Mouse (Mus musculus) left cerebral cortex, adult 18-20 months (tissue): Measurements from ENCODE around the gene Glrp1. TPM values are rescaled to one million over a fixed set of nuclear protein-coding genes. Genes with fewer than 3 reads are reported as not detected.

Experiments
- DNase-seq, 2 experiments: peaks; one replicate each; pipeline ENCODE4 v3.0.0; 2021 to 2022; ENCODE audit warnings: low spot score in 2 of 2, mixed read lengths in 1 of 2
- long read RNA-seq, 2 experiments: library from polyadenylated mRNA; stranded (forward); transcript quantifications; one replicate each; pipeline ENCODE4 v2.0.0; 2021
- total RNA-seq, 2 experiments: library from RNA; stranded (reverse); gene quantifications; 2 replicates each; pipeline ENCODE4 v1.2.3; 2021

Gene Glrp1
- total RNA-seq: not detected
- long read RNA-seq, experiment 1: 0 reads
- long read RNA-seq, experiment 2: 0 reads

GRCm38 (mm10) chr1:88509789-88510188 lies at the start of gene Glrp1:
Gene Glrp1, minus strand, starts transcription at chr1:88510066.
- no peak for DNase-seq

- no peak for DNase-seq
These were observed 49.4 kb upstream of the Glrp1 start for GRCm38 (mm10) chr1:88559258-88559657.

- no peak for DNase-seq
These were observed 48.9 kb upstream of the Glrp1 start for GRCm38 (mm10) chr1:88558793-88559192.

- no peak for DNase-seq
These were observed 46.5 kb upstream of the Glrp1 start for GRCm38 (mm10) chr1:88556401-88556800.

- no peak for DNase-seq
These were observed 43.8 kb upstream of the Glrp1 start for GRCm38 (mm10) chr1:88553500-88554187.

- no peak for DNase-seq
These were observed 39.4 kb upstream of the Glrp1 start for GRCm38 (mm10) chr1:88549263-88549662.

- DNase-seq: no peak
These were observed 37.3 kb upstream of the Glrp1 start for GRCm38 (mm10) chr1:88547172-88547571.

GRCm38 (mm10) chr1:88543608-88544007 lies 33.7 kb upstream of the Glrp1 start:
- DNase-seq: no peak

GRCm38 (mm10) chr1:88539823-88540222 lies 30.0 kb upstream of the Glrp1 start:
- DNase-seq: no peak

GRCm38 (mm10) chr1:88539256-88539655 lies 29.4 kb upstream of the Glrp1 start:
- DNase-seq: no peak

GRCm38 (mm10) chr1:88536308-88536707 lies 26.4 kb upstream of the Glrp1 start:
- no peak for DNase-seq

- DNase-seq: no peak
These were observed 24.2 kb upstream of the Glrp1 start for GRCm38 (mm10) chr1:88534091-88534490.

GRCm38 (mm10) chr1:88526161-88526560 lies 16.3 kb upstream of the Glrp1 start:
- no peak for DNase-seq

GRCm38 (mm10) chr1:88525622-88526021 lies 15.8 kb upstream of the Glrp1 start:
- no peak for DNase-seq

GRCm38 (mm10) chr1:88521170-88521747 lies 11.4 kb upstream of the Glrp1 start:
- no peak for DNase-seq

- DNase-seq: no peak
These were observed 3.7 kb upstream of the Glrp1 start for GRCm38 (mm10) chr1:88513613-88514012.

GRCm38 (mm10) chr1:88507886-88508285 lies 2.0 kb downstream of the Glrp1 start:
- no peak for DNase-seq

GRCm38 (mm10) chr1:88507214-88507613 lies 2.7 kb downstream of the Glrp1 start:
- DNase-seq: no peak

- DNase-seq: no peak
These were observed 3.5 kb downstream of the Glrp1 start for GRCm38 (mm10) chr1:88506412-88506811.

GRCm38 (mm10) chr1:88505697-88506096 lies 4.2 kb downstream of the Glrp1 start:
- DNase-seq: no peak

GRCm38 (mm10) chr1:88504531-88504945 lies 5.3 kb downstream of the Glrp1 start:
- no peak for DNase-seq

- DNase-seq: no peak
These were observed 7.0 kb downstream of the Glrp1 start for GRCm38 (mm10) chr1:88502822-88503221.

GRCm38 (mm10) chr1:88499230-88499737 lies 10.6 kb downstream of the Glrp1 start:
- no peak for DNase-seq
